Mouse (Mus musculus) midbrain, embryonic 12.5 days (tissue): Measurements from ENCODE around the gene Anapc11. TPM values are rescaled to one million over a fixed set of nuclear protein-coding genes. Genes with fewer than 3 reads are reported as not detected.
A peak's percentile ranks its signal among the peaks of the same experiment; 100 is the strongest.

Experiments used
- ATAC-seq: fragments of 200-750 bp; cut with Nextera tagmentation; 2 replicates; pipeline ENCODE4 v1.8.0; 2017; ENCODE audit warnings: low read depth, moderate TSS enrichment, moderate library complexity; ENCODE audit not compliant: low FRiP score
- H3K27ac ChIP-seq: fragments of 300-500 bp; sonication (generic); replicated peaks from 2 replicates; pipeline ENCODE4 v1.5.1; 2016; ENCODE audit warnings: mild to moderate bottlenecking
- H3K27me3 ChIP-seq: fragments of 300-500 bp; sonication (generic); 2 replicates; pipeline ENCODE4 v1.6.1; 2016; ENCODE audit warnings: mild to moderate bottlenecking
- H3K36me3 ChIP-seq: fragments of 300-500 bp; sonication (generic); 2 replicates; pipeline ENCODE4 v1.6.1; 2016
- H3K4me1 ChIP-seq: fragments of 300-500 bp; sonication (generic); 2 replicates; pipeline ENCODE4 v1.6.1; 2016
- H3K4me2 ChIP-seq: fragments of 300-500 bp; sonication (generic); replicated peaks from 2 replicates; pipeline ENCODE4 v1.6.1; 2016; ENCODE audit warnings: mild to moderate bottlenecking, moderate library complexity
- H3K4me3 ChIP-seq: fragments of 300-500 bp; sonication (generic); 2 replicates; pipeline ENCODE4 v1.5.1; 2016; ENCODE audit warnings: mild to moderate bottlenecking
- H3K9ac ChIP-seq: fragments of 300-500 bp; sonication (generic); replicated peaks from 2 replicates; pipeline ENCODE4 v1.6.1; 2016; ENCODE audit warnings: mild to moderate bottlenecking, moderate library complexity
- H3K9me3 ChIP-seq: fragments of 300-500 bp; sonication (generic); 2 replicates; pipeline ENCODE4 v1.6.1; 2016; ENCODE audit warnings: mild to moderate bottlenecking
- WGBS: fragments of 180-500 bp; shearing (Covaris S2); methylation state at CpG from one replicate; pipeline ENCODE4 v1.1.7; 2016; 5-methylcytosine and 5-hydroxymethylcytosine counted together
- polyA plus RNA-seq: library from polyadenylated mRNA; unstranded; fragments of >200 nt; fragmentation: Nextera tagmentation; extraction: Ambion mirVana; gene quantifications from 2 replicates; pipeline ENCODE4 v1.2.1, GENCODE M21; 2016

Gene Anapc11
- polyA plus RNA-seq, 1 experiment from 2014 or later = 165 TPM

GRCm38 (mm10) chr11:120632559-120633519 is 34.6 kb downstream of the Anapc11 start:
- WGBS = under 1% methylated on average over 97 of the region's 116 CpGs

GRCm38 (mm10) chr11:120633520-120634343 is 35.5 kb downstream of the Anapc11 start, which contains the start of gene Mafg:
Gene Mafg, minus strand, starts transcription at chr11:120633600.
- 13% methylated on average over 57 of the region's 58 CpGs for WGBS
- ATAC-seq = peak; percentile 93
- peaks cover 35% of the 10 kb centered on the region for H3K4me1 ChIP-seq
- peak within 1 kb of the TSS; percentile 85 for H3K27ac ChIP-seq
- H3K4me3 ChIP-seq = peak within 1 kb of the TSS; percentile 97
- no peaks in the 10 kb centered on the region for H3K27me3 ChIP-seq
- H3K4me2 ChIP-seq = peak within 1 kb of the TSS; percentile 96
- peak within 1 kb of the TSS; percentile 93 for H3K9ac ChIP-seq
- H3K36me3 ChIP-seq = peaks cover 8% of the 10 kb centered on the region
- no peaks in the 10 kb centered on the region for H3K9me3 ChIP-seq

More at GRCm38 (mm10) chr11:120632559-120633519, 34.6 kb downstream of the Anapc11 start:
- Histone ChIP-seq H3K27me3 (no peaks in the 10 kb centered on the region), H3K4me3 (peak overlapping the region; percentile 97), H3K36me3 (peaks cover 11% of the 10 kb centered on the region), H3K27ac (peak overlapping the region; percentile 85), H3K4me1 (peaks cover 35% of the 10 kb centered on the region), H3K9me3 (no peaks in the 10 kb centered on the region), H3K4me2 (peak overlapping the region; percentile 96), H3K9ac (peak overlapping the region; percentile 93)
- ATAC-seq = peak; percentile 84

GRCm38 (mm10) chr11:120634810-120635209 is 36.6 kb downstream of the Anapc11 start:
- ATAC-seq = no peak
- WGBS = 74% methylated on average over 5 of the region's 5 CpGs
- Histone ChIP-seq H3K4me3 (no peak overlapping the region), H3K4me2 (no peak overlapping the region), H3K27me3 (no peaks in the 10 kb centered on the region), H3K36me3 (no peaks in the 10 kb centered on the region), H3K9ac (no peak overlapping the region), H3K9me3 (no peaks in the 10 kb centered on the region), H3K4me1 (peaks cover 29% of the 10 kb centered on the region), H3K27ac (no peak overlapping the region)

- Histone ChIP-seq H3K27ac (no peak overlapping the region), H3K9me3 (no peaks in the 10 kb centered on the region), H3K4me3 (no peak overlapping the region), H3K4me2 (no peak overlapping the region), H3K36me3 (no peaks in the 10 kb centered on the region), H3K4me1 (peaks cover 14% of the 10 kb centered on the region), H3K9ac (0 out of 2 replicates have a peak overlapping the region, but pooled peaks have one; percentile 31), H3K27me3 (peaks cover 21% of the 10 kb centered on the region)
- no peak for ATAC-seq
- WGBS = 68% methylated on average over 9 of the region's 9 CpGs
These were observed 43.0 kb downstream of the Anapc11 start for GRCm38 (mm10) chr11:120641255-120641654.

GRCm38 (mm10) chr11:120641869-120642268 is 43.6 kb downstream of the Anapc11 start:
- no peak overlapping the region for H3K27ac ChIP-seq
- ATAC-seq = no peak
- H3K27me3 ChIP-seq = peaks cover 28% of the 10 kb centered on the region
- 0 out of 2 replicates have a peak overlapping the region, but pooled peaks have one; percentile 31 for H3K9ac ChIP-seq
- H3K36me3 ChIP-seq = no peaks in the 10 kb centered on the region
- no peak overlapping the region for H3K4me2 ChIP-seq
- 94% methylated on average over 8 of the region's 8 CpGs for WGBS
- H3K4me1 ChIP-seq = peaks cover 14% of the 10 kb centered on the region
- no peak overlapping the region for H3K4me3 ChIP-seq
- H3K9me3 ChIP-seq = no peaks in the 10 kb centered on the region

- 5% methylated on average over 18 of the region's 18 CpGs for WGBS
- ATAC-seq = peak; percentile 55; the same call in 1 of the 2 replicates
- no peaks in the 10 kb centered on the region for H3K36me3 ChIP-seq
- peak overlapping the region; percentile 86 for H3K4me2 ChIP-seq
- peak overlapping the region; percentile 48 for H3K4me3 ChIP-seq
- 0 out of 2 replicates have a peak overlapping the region, but pooled peaks have one; percentile 47 for H3K27ac ChIP-seq
- H3K9me3 ChIP-seq = no peaks in the 10 kb centered on the region
- peak overlapping the region; percentile 68 for H3K9ac ChIP-seq
- peaks cover 19% of the 10 kb centered on the region for H3K4me1 ChIP-seq
- peaks cover 40% of the 10 kb centered on the region for H3K27me3 ChIP-seq
These were observed 44.8 kb downstream of the Anapc11 start for GRCm38 (mm10) chr11:120642939-120643600.

- Histone ChIP-seq H3K4me1 (peaks cover 22% of the 10 kb centered on the region), H3K27ac (0 out of 2 replicates have a peak within 1 kb of the TSS, but pooled peaks have one; percentile 47), H3K9ac (peak within 1 kb of the TSS; percentile 68), H3K36me3 (no peaks in the 10 kb centered on the region), H3K4me2 (peak within 1 kb of the TSS; percentile 86), H3K27me3 (peaks cover 42% of the 10 kb centered on the region), H3K9me3 (no peaks in the 10 kb centered on the region), H3K4me3 (peak within 1 kb of the TSS; percentile 48)
- ATAC-seq = peak; percentile 100
- WGBS = under 1% methylated on average over 15 of the region's 15 CpGs
These were observed 45.4 kb downstream of the Anapc11 start, which contains the start of gene Pycr1 for GRCm38 (mm10) chr11:120643601-120643987. Gene Pycr1, minus strand, starts transcription at chr11:120643769.

- no peaks in the 10 kb centered on the region for H3K9me3 ChIP-seq
These were observed 49.0 kb downstream of the Anapc11 start for GRCm38 (mm10) chr11:120647047-120647830.

GRCm38 (mm10) chr11:120648001-120648476 is 49.8 kb downstream of the Anapc11 start, which contains the start of gene Myadml2:
Gene Myadml2, minus strand, starts transcription at chr11:120648158.
- Histone ChIP-seq H3K4me1 (peaks cover 13% of the 10 kb centered on the region), H3K9me3 (no peaks in the 10 kb centered on the region), H3K4me2 (peak within 1 kb of the TSS; percentile 44), H3K9ac (0 out of 2 replicates have a peak within 1 kb of the TSS, but pooled peaks have one; percentile 24), H3K27ac (no peak within 1 kb of the TSS), H3K4me3 (peak within 1 kb of the TSS; percentile 19), H3K27me3 (peaks cover 29% of the 10 kb centered on the region), H3K36me3 (no peaks in the 10 kb centered on the region)
- ATAC-seq = no peak
- WGBS = 7% methylated on average over 13 of the region's 13 CpGs

More at GRCm38 (mm10) chr11:120647047-120647830, 49.0 kb downstream of the Anapc11 start:
- Histone ChIP-seq H3K9ac (no peak overlapping the region), H3K4me2 (peak overlapping the region; percentile 44; the same call in 1 of the 2 replicates), H3K27me3 (peaks cover 37% of the 10 kb centered on the region), H3K27ac (no peak overlapping the region), H3K4me3 (no peak overlapping the region), H3K4me1 (peaks cover 21% of the 10 kb centered on the region), H3K36me3 (no peaks in the 10 kb centered on the region)
- WGBS = 83% methylated on average over 35 of the region's 35 CpGs
- no peak for ATAC-seq

- no peak for ATAC-seq
- 69% methylated on average over 3 of the region's 3 CpGs for WGBS
- peaks cover 40% of the 10 kb centered on the region for H3K27me3 ChIP-seq
- no peak overlapping the region for H3K4me2 ChIP-seq
- H3K9ac ChIP-seq = no peak overlapping the region
- no peak overlapping the region for H3K4me3 ChIP-seq
- H3K36me3 ChIP-seq = no peaks in the 10 kb centered on the region
- H3K27ac ChIP-seq = no peak overlapping the region
- H3K4me1 ChIP-seq = peaks cover 8% of the 10 kb centered on the region
- no peaks in the 10 kb centered on the region for H3K9me3 ChIP-seq
These were observed 53.7 kb downstream of the Anapc11 start for GRCm38 (mm10) chr11:120651872-120652271.
